Mouse (Mus musculus): ENCODE data around the gene Ceacam20. TPM values are rescaled to one million over a fixed set of nuclear protein-coding genes. Genes with fewer than 3 reads are reported as not detected.
A peak's percentile ranks its signal among the peaks of the same experiment; 100 is the strongest.
"Not testable (repeated sequence)": the region's sequence is repeated elsewhere in the genome, so short reads cannot be mapped to it uniquely, and the experiment has no call there.

Gene Ceacam20
- polyA plus RNA-seq (2012; rRNA removed), result not detected in 2 replicates

DNA sequence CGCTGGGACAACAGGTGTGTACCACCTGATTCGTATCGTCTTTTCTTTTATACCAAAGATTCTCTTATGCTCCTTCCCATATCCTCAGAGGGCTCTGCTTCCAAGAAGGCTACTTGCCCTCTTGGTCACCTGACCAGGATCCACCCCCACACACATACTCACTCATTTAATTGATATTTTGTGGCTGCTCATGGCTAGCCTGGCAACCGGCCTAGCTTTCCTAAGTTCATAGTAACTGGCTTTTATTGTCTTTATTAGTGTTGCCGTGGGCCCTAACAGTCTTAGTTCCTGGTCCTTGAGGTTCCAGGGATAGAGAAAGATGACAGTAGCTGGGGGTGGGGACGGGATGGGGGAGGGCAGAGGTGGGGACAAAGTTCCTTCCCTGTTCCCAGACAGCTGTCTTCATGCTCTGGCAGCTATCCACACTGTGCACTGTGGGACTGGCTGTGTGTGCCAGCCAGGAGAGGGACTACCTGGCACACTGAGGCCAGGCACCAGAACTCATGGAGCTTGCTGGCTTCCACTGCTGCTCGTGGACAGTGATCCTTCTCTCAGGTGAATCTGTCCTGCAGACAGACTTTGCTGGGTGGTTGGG, at the start of gene Ceacam20:
Gene Ceacam20, plus strand, starts transcription at position 428 of the 595 bp plus-strand sequence.
- H3K4me3 ChIP-seq (ENCODE audit: insufficient read depth, low read length), result no peak within 1 kb of the TSS
- H3K27ac ChIP-seq (ENCODE audit: insufficient read depth, low read length), result no peak within 1 kb of the TSS
- no peaks in the 10 kb centered on the region for H3K4me1 ChIP-seq (ENCODE audit: control insufficient read depth, insufficient read depth, low read length)
- TF ChIP-seq POLR2A (IDR thresholded peaks at IDR 0.05; ENCODE audit: extremely low read depth, insufficient read depth, low read length), result no peak
- no peak for TF ChIP-seq CTCF (IDR thresholded peaks at IDR 0.05; ENCODE audit: extremely low read depth, insufficient read depth, low read length)

DNA sequence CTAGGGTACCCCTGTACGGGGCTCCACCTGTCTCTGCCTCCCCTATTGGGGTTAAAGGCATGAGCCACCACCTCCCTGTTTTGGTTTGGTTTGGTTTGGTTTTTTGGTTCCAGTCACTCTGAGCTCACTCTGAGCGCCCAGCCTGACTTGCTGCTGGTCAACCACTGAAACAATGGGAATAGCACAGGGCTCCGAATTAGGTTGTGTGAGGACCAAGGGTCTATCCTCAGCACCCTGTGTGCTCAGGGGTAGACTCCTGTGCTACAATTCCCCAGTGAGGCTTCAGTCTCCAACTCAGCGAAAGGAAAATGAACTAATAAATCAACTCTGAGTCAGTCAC, 45.1 kb upstream of the Ceacam20 start:
- no peak for TF ChIP-seq POLR2A (IDR thresholded peaks at IDR 0.05; ENCODE audit: extremely low read depth, insufficient read depth, low read length)
- TF ChIP-seq CTCF (IDR thresholded peaks at IDR 0.05; ENCODE audit: extremely low read depth, insufficient read depth, low read length), result no peak
- Histone ChIP-seq H3K4me1 (ENCODE audit: control insufficient read depth, insufficient read depth, low read length) (no peaks in the 10 kb centered on the region), H3K4me3 (ENCODE audit: insufficient read depth, low read length) (peak overlapping the region; percentile 64), H3K27ac (ENCODE audit: insufficient read depth, low read length) (no peak overlapping the region)

DNA sequence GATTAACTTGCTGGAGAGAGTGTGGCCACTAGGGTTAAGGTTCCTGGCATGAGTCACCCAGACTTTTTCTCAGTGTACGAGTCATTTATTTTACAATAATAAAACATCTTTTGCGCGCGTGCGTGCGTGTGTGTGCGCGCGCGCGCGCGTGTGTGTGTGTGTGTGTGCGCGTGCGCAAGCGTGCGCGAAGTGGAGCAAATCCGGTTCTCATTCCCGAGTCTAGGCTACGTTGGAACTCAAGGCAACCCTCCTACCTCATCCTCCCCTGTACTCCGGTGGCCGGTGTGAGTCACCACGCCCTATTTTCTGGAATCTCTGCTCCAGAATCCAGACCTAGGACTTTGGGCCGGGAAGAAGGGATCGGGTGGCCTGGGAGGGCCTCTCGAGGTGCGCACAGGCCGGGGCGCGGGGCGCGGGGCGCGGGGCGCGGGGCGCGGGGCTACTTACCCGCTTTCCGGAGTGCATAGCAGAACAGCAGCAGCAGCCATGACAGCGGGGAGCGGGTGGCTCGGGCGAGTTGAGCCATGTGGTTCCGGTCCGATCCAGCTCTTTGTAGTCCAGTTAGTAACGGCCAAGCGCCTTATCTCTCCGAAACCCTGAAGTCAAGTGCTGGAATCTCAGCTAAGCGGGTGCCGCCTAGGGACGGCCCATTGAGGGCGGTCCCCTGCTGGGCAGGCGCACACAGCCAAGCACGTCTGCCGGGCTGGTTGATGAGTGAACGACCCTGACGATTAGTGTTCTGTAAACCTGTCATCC, 44.5 kb upstream of the Ceacam20 start, which contains the start of gene Pvr:
Gene Pvr, minus strand, starts transcription at position 655 of the 756 bp plus-strand sequence.
- H3K4me3 ChIP-seq (ENCODE audit: insufficient read depth, low read length), result peak within 1 kb of the TSS; percentile 64
- H3K27ac ChIP-seq (ENCODE audit: insufficient read depth, low read length), result 0 out of 2 replicates have a peak within 1 kb of the TSS, but pooled peaks have one; percentile 1
- no peaks in the 10 kb centered on the region for H3K4me1 ChIP-seq (ENCODE audit: control insufficient read depth, insufficient read depth, low read length)
- TF ChIP-seq CTCF (IDR thresholded peaks at IDR 0.05; ENCODE audit: extremely low read depth, insufficient read depth, low read length) (no peak), POLR2A (IDR thresholded peaks at IDR 0.05; ENCODE audit: extremely low read depth, insufficient read depth, low read length) (peak; percentile 80)

DNA sequence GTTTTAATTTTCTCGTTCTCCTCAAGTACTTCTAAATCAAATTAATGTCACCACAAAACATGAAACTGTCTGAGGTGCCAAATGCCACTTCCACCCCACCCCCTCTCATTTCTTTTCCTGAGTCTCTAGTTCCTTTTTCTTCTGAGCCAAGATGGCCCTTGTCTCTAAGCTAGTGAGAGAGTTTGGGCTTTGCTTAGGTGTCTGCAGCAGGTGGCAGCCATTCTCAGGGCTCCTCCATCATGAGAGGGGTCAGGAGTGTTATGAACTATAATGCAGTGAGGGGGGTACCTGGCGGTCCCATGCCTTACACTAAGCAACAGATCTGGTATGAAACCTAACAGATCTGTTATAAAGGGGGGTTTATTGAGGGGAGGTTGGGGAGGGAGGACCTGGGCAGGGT, 41.9 kb upstream of the Ceacam20 start:
- Histone ChIP-seq H3K27ac (ENCODE audit: insufficient read depth, low read length) (no peak overlapping the region), H3K4me3 (ENCODE audit: insufficient read depth, low read length) (no peak overlapping the region), H3K4me1 (ENCODE audit: control insufficient read depth, insufficient read depth, low read length) (no peaks in the 10 kb centered on the region)
- TF ChIP-seq POLR2A (IDR thresholded peaks at IDR 0.05; ENCODE audit: extremely low read depth, insufficient read depth, low read length), result no peak
- TF ChIP-seq CTCF (IDR thresholded peaks at IDR 0.05; ENCODE audit: extremely low read depth, insufficient read depth, low read length), result no peak

DNA sequence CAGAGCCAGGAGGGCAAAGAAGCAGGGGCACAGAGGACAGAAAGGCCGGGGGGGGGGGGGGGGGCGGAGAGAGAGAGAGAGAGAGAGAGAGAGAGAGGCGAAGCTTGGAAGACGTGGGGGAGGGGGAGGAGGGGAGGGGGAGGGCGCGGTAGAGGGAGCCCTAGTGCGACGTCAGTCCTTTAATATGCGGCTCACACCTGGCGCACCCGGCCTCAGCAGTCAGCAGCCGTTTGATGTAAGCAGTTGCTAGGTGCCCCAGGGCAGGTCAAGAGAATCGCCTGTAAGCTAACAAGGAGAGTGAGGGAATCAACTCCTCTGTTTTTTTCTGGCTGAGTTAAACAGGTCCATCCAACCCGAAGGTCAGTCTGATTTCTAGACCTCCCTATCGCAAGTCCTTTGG, 41.4 kb upstream of the Ceacam20 start:
- TF ChIP-seq CTCF (IDR thresholded peaks at IDR 0.05; ENCODE audit: extremely low read depth, insufficient read depth, low read length) (no peak), POLR2A (IDR thresholded peaks at IDR 0.05; ENCODE audit: extremely low read depth, insufficient read depth, low read length) (no peak)
- Histone ChIP-seq H3K4me3 (ENCODE audit: insufficient read depth, low read length) (no peak overlapping the region), H3K27ac (ENCODE audit: insufficient read depth, low read length) (no peak overlapping the region), H3K4me1 (ENCODE audit: control insufficient read depth, insufficient read depth, low read length) (no peaks in the 10 kb centered on the region)

DNA sequence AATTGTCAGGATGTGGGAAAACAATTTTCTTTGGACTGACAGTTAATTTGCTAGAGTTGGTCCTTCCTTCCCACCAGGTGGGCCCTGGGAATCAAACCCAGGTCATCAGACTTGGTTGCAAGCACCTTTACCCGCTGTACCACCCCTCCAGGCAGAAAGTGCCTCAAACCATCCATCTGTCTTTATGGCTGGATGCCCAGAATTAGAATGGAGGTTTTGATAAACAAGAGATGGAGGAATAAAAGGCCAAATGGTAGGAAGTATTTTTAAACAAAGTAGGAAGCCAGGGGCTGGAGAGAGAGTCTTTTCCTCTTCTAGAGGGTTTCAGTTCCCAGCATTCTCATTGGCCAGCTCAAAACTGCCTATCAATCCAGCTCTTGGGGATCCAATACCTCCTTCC, 39.8 kb upstream of the Ceacam20 start:
- Histone ChIP-seq H3K27ac (ENCODE audit: insufficient read depth, low read length) (no peak overlapping the region), H3K4me1 (ENCODE audit: control insufficient read depth, insufficient read depth, low read length) (no peaks in the 10 kb centered on the region), H3K4me3 (ENCODE audit: insufficient read depth, low read length) (no peak overlapping the region)
- TF ChIP-seq CTCF (IDR thresholded peaks at IDR 0.05; ENCODE audit: extremely low read depth, insufficient read depth, low read length) (no peak), POLR2A (IDR thresholded peaks at IDR 0.05; ENCODE audit: extremely low read depth, insufficient read depth, low read length) (no peak)

DNA sequence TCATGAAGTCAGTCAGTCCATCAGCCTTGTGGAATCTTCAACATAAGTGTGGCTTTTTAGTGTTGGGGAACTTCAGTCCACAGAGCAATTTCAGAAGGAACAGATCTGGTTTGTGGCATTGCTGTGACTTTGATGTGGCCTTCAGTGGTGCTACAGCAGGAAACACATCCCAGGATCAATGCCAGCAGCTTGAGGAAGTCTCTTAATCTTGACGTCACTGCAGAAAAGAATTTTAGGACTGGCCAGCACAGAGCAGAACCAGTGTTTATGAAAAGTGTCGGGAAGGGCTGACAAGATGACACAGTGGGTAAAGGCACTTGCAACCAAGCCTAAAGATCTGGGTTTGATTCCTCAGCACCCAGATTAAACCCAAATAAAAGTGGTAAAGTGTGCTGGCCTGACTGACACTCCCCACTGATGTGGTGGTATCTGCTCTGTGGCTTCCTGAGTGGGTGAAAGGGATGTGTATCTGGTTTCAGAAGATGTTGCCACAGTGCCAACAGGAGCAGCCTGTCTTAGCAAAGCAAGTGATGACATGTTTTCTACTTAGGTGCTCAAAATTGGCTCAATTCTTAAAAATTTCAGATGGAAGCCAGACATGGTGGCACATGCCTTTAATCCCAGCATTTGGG, 38.2 kb upstream of the Ceacam20 start:
- Histone ChIP-seq H3K4me1 (ENCODE audit: control insufficient read depth, insufficient read depth, low read length) (no peaks in the 10 kb centered on the region), H3K4me3 (ENCODE audit: insufficient read depth, low read length) (no peak overlapping the region), H3K27ac (ENCODE audit: insufficient read depth, low read length) (no peak overlapping the region)
- TF ChIP-seq POLR2A (IDR thresholded peaks at IDR 0.05; ENCODE audit: extremely low read depth, insufficient read depth, low read length) (no peak), CTCF (IDR thresholded peaks at IDR 0.05; ENCODE audit: extremely low read depth, insufficient read depth, low read length) (no peak)

DNA sequence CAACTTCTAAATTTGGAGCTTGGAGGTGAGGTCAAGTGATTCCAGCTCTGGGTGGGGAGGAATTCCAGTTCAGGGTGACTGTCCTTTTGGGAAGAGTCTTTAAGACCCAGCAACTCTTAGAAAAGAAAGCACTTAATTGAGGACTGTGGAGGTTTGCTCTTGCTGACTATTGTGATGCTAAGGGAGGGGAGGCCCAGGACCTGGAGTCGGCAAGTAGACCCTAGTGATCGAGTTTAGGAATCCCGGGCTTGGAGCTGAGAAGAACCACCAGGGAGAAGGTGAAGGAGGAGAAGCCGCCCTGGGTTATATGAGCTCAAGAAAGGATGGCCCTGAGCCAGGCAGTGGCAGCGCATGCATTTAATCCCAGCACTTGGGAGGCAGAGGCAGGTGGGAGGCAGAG, 36.7 kb upstream of the Ceacam20 start:
- Histone ChIP-seq H3K4me1 (ENCODE audit: control insufficient read depth, insufficient read depth, low read length) (peaks cover 2% of the 10 kb centered on the region; the same call in 1 of the 2 replicates), H3K4me3 (ENCODE audit: insufficient read depth, low read length) (no peak overlapping the region), H3K27ac (ENCODE audit: insufficient read depth, low read length) (no peak overlapping the region)
- no peak for TF ChIP-seq POLR2A (IDR thresholded peaks at IDR 0.05; ENCODE audit: extremely low read depth, insufficient read depth, low read length)
- TF ChIP-seq CTCF (IDR thresholded peaks at IDR 0.05; ENCODE audit: extremely low read depth, insufficient read depth, low read length), result no peak

DNA sequence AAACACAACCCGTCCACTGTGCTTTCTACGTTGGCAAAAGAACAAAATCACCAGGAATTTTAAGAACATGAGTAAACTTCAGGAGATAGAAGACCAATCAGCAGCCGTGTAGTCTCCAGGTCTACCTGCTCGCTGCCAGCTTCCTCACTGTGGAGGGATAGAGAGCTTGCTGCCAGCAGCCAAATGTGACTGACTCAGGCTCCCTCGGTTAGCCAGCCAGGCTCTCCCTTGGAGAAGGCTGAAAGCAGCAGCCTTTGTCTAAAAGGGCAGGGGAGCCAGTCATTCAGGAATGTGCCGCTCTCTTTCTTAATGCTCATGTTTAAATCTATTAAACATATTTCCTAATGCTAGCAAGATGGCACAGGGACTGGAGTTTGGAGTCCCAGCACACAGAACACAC, 34.7 kb upstream of the Ceacam20 start:
- not testable (repeated sequence) for H3K4me3 ChIP-seq (ENCODE audit: insufficient read depth, low read length); H3K27ac ChIP-seq (ENCODE audit: insufficient read depth, low read length); H3K4me1 ChIP-seq (ENCODE audit: control insufficient read depth, insufficient read depth, low read length)
